Mouse (Mus musculus): ENCODE data around the gene Ttyh3.

GRCm38 (mm10) chr5:140654096-140654845, 5.4 kb upstream of the Ttyh3 start:
- TF ChIP-seq CTCF (IDR thresholded peaks at IDR 0.05; ENCODE audit: control insufficient read depth, insufficient read depth, low read length) = no peak
- TF ChIP-seq POLR2A (IDR thresholded peaks at IDR 0.05; ENCODE audit: borderline replicate concordance, control insufficient read depth, low read depth, low read length) = no peak
